Mouse (Mus musculus) megakaryocyte, embryonic 14.5 days (primary cell): Measurements from ENCODE around the gene Snrpd2. TPM values are rescaled to one million over a fixed set of nuclear protein-coding genes. Genes with fewer than 3 reads are reported as not detected.

Source experiments
- H3K27me3 ChIP-seq: replicated peaks from 2 replicates; pipeline ENCODE3; 2012; ENCODE audit warnings: inconsistent platforms
- H3K36me3 ChIP-seq: replicated peaks from 2 replicates; pipeline ENCODE3; 2012; ENCODE audit warnings: low read length, inconsistent platforms, mixed read lengths
- H3K4me1 ChIP-seq: 2 replicates; pipeline ENCODE4 v1.6.1; 2012; ENCODE audit warnings: inconsistent platforms
- H3K4me3 ChIP-seq: replicated peaks from 2 replicates; pipeline ENCODE3; 2012; ENCODE audit warnings: moderate library complexity, mild to moderate bottlenecking, inconsistent platforms
- H3K9me3 ChIP-seq: 2 replicates; pipeline ENCODE4 v1.6.1; 2012; ENCODE audit warnings: inconsistent platforms
- FLI1 ChIP-seq: IDR thresholded peaks from 2 replicates; pipeline ENCODE4 v1.6.1; 2012; ENCODE audit warnings: low read length, inconsistent platforms, mixed read lengths
- GATA1 ChIP-seq: IDR thresholded peaks from 3 replicates; pipeline ENCODE4 v1.6.1; 2012; ENCODE audit warnings: mixed read lengths, low read length, inconsistent platforms, borderline replicate concordance
- polyA plus RNA-seq: library from polyadenylated mRNA; stranded (reverse); fragments of >175 nt; gene quantifications from 2 replicates; pipeline ENCODE4 v1.2.3, GENCODE M21; 2012; ENCODE audit warnings: low replicate concordance; ENCODE audit not compliant: insufficient read depth

Snrpd2 gene
- polyA plus RNA-seq, 1 experiment: 69.4 TPM

- TF ChIP-seq GATA1: no peak
- no peak for TF ChIP-seq FLI1
- Histone ChIP-seq H3K36me3 (peaks cover 54% of the 10 kb centered on the region), H3K4me3 (no peak overlapping the region), H3K27me3 (no peaks in the 10 kb centered on the region), H3K9me3 (no peaks in the 10 kb centered on the region), H3K4me1 (peaks cover 54% of the 10 kb centered on the region)
Observed at GRCm38 (mm10) chr7:19124713-19125112, 24.8 kb upstream of the Snrpd2 start.

GRCm38 (mm10) chr7:19127744-19128143 is 21.8 kb upstream of the Snrpd2 start:
- no peak for TF ChIP-seq GATA1
- TF ChIP-seq FLI1: no peak
- Histone ChIP-seq H3K4me1 (peaks cover 61% of the 10 kb centered on the region), H3K4me3 (no peak overlapping the region), H3K9me3 (no peaks in the 10 kb centered on the region), H3K36me3 (peaks cover 57% of the 10 kb centered on the region), H3K27me3 (no peaks in the 10 kb centered on the region)

- TF ChIP-seq FLI1 (no peak), GATA1 (no peak)
- Histone ChIP-seq H3K36me3 (peaks cover 62% of the 10 kb centered on the region), H3K4me3 (no peak overlapping the region), H3K4me1 (peaks cover 59% of the 10 kb centered on the region), H3K9me3 (no peaks in the 10 kb centered on the region), H3K27me3 (no peaks in the 10 kb centered on the region)
Observed at GRCm38 (mm10) chr7:19129396-19129795, 20.1 kb upstream of the Snrpd2 start.

- no peaks in the 10 kb centered on the region for H3K9me3 ChIP-seq
- peaks cover 58% of the 10 kb centered on the region for H3K4me1 ChIP-seq
- TF ChIP-seq FLI1 (no peak), GATA1 (no peak)
- H3K36me3 ChIP-seq: peaks cover 64% of the 10 kb centered on the region
- H3K4me3 ChIP-seq: peak overlapping the region; percentile 91
- H3K27me3 ChIP-seq: no peaks in the 10 kb centered on the region
Observed at GRCm38 (mm10) chr7:19130657-19131056, 18.9 kb upstream of the Snrpd2 start.

- H3K36me3 ChIP-seq: peaks cover 64% of the 10 kb centered on the region
- peaks cover 56% of the 10 kb centered on the region for H3K4me1 ChIP-seq
- no peaks in the 10 kb centered on the region for H3K9me3 ChIP-seq
- TF ChIP-seq GATA1 (no peak), FLI1 (0 out of 2 replicates have a peak, but pooled peaks have one; percentile 40)
- H3K27me3 ChIP-seq: no peaks in the 10 kb centered on the region
- H3K4me3 ChIP-seq: peak overlapping the region; percentile 91
Observed at GRCm38 (mm10) chr7:19131324-19131848, 18.1 kb upstream of the Snrpd2 start.

DNA sequence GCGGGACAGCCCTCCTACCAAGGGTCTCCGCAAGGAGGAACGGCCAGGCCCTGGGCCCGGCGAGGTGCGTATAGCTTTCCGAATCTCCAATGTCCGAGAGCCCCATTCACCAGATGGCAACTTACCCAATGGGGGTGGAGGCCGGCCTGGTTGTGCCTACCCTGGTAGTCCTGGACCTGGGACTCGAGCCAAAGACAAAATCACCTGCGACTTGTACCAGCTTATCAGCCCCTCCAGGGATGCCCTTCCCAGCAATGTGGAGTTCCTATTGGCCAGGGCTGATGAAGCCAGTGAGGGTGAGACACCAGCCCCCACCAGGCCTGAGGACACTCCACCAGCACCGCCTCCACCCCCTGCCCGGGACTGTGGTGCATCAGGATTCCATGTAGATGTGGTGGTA is 13.4 kb upstream of the Snrpd2 start:
- Histone ChIP-seq H3K27me3 (no peaks in the 10 kb centered on the region), H3K36me3 (peaks cover 77% of the 10 kb centered on the region), H3K4me3 (no peak overlapping the region), H3K4me1 (peaks cover 28% of the 10 kb centered on the region), H3K9me3 (no peaks in the 10 kb centered on the region)
- TF ChIP-seq FLI1 (no peak), GATA1 (no peak)

DNA sequence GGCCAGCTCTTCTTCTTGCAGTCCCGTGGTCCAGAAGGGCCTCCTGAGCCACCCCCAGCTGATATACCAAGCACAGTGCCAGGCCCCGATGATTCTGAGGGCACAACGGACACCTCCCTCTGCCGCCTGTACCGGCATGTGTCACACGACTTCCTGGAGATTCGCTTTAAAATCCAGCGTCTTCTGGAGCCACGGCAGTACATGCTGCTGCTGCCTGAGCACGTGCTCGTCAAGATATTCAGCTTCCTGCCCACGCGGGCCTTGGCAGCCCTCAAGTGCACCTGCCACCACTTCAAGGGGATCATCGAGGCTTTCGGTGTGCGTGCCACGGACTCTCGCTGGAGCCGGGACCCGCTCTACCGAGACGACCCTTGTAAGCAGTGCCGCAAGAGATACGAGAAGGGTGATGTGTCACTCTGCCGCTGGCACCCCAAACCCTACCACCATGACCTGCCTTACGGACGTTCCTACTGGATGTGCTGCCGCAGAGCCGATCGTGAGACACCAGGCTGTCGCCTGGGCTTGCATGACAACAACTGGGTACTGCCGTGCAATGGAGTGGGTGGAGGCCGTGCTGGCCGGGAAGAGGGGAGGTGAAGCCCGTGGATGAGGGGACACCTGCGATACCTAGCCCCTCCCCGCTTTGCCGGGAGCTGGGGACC is 12.7 kb upstream of the Snrpd2 start:
- Histone ChIP-seq H3K9me3 (no peaks in the 10 kb centered on the region), H3K4me3 (no peak overlapping the region), H3K4me1 (peaks cover 27% of the 10 kb centered on the region), H3K36me3 (peaks cover 81% of the 10 kb centered on the region), H3K27me3 (no peaks in the 10 kb centered on the region)
- no peak for TF ChIP-seq FLI1
- TF ChIP-seq GATA1: no peak

- no peak overlapping the region for H3K4me3 ChIP-seq
- H3K4me1 ChIP-seq: peaks cover 22% of the 10 kb centered on the region
- TF ChIP-seq FLI1 (no peak), GATA1 (no peak)
- H3K9me3 ChIP-seq: no peaks in the 10 kb centered on the region
- H3K36me3 ChIP-seq: peaks cover 85% of the 10 kb centered on the region
- H3K27me3 ChIP-seq: no peaks in the 10 kb centered on the region
Observed at GRCm38 (mm10) chr7:19137380-19137779, 12.1 kb upstream of the Snrpd2 start.

DNA sequence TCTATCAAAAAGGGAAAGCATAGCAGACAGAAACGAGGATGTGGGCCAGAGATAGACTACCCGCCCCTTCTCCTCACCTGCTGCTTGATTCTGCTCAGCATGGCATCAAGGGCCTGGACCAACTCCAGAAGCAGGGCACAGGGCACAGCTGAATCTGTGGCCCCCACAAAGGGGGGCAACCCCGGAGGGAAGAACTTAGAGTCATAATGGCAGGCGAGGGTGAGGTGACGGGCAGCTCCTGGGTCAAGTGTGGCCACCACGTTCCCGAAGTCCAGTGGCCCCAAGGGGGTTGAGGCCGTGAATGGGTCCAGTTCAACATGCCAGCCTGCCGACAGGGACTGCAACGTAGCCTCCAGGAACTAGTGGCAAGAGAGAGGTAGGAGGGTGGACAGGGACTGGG is 2.7 kb upstream of the Snrpd2 start:
- Histone ChIP-seq H3K27me3 (no peaks in the 10 kb centered on the region), H3K4me3 (no peak overlapping the region), H3K4me1 (peaks cover 56% of the 10 kb centered on the region), H3K36me3 (peaks cover 45% of the 10 kb centered on the region), H3K9me3 (no peaks in the 10 kb centered on the region)
- TF ChIP-seq FLI1: no peak
- no peak for TF ChIP-seq GATA1

GRCm38 (mm10) chr7:19147497-19148045 is 2.0 kb upstream of the Snrpd2 start:
- no peak overlapping the region for H3K4me3 ChIP-seq
- peaks cover 58% of the 10 kb centered on the region for H3K4me1 ChIP-seq
- H3K27me3 ChIP-seq: no peaks in the 10 kb centered on the region
- TF ChIP-seq GATA1 (no peak), FLI1 (no peak)
- H3K9me3 ChIP-seq: no peaks in the 10 kb centered on the region
- H3K36me3 ChIP-seq: peaks cover 48% of the 10 kb centered on the region
